Mouse (Mus musculus): ENCODE measurements at regions not wholly inside any gene's neighbourhood (a gene's known extent, or its start where the extent isn't known, plus 50 kb on each side); places are given as distances from the start of the nearest gene placed in this dataset.

- TF ChIP-seq POLR2A (IDR thresholded peaks at IDR 0.05; ENCODE audit: low read depth, low read length) (no peak), CTCF (IDR thresholded peaks at IDR 0.05; ENCODE audit: extremely low read depth, insufficient read depth, insufficient read length, insufficient replicate concordance) (no peak)
Observed at GRCm38 (mm10) chr13:46020945-46021835, 56.4 kb upstream of the Atxn1 start.

Measured in spleen, adult 2 months (tissue).